Mouse (Mus musculus) megakaryocyte, embryonic 14.5 days (primary cell): ENCODE measurements around the gene Dock4.

Experiments used
- FLI1 ChIP-seq: IDR thresholded peaks from 2 replicates; pipeline ENCODE4 v1.6.1; 2012; ENCODE audit warnings: low read length, inconsistent platforms, mixed read lengths
- GATA1 ChIP-seq: IDR thresholded peaks from 3 replicates; pipeline ENCODE4 v1.6.1; 2012; ENCODE audit warnings: mixed read lengths, low read length, inconsistent platforms, borderline replicate concordance

DNA sequence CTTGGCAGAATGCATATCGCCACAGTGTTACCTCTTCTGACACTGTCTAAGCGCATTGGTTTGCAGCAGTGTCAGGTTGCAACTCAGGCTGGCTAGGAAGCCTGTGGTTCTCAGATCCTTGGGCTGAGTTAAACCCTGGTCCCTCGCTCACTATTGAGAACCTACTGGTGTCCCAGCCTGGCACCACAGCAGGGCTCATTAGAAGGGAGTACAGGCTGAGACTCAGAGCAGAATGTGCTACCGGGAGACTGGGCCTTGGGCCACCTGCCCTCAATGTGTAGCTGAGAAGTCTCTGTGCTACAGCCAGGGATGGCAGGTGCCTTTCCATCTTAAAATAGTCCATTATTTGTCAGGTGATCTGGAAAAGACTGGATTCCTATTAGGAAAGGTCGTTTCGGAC, 18.5 kb downstream of the Dock4 start:
- TF ChIP-seq GATA1 (no peak), FLI1 (no peak)
